Mouse (Mus musculus): ENCODE measurements around the gene Cnot2. TPM values are rescaled to one million over a fixed set of nuclear protein-coding genes. Genes with fewer than 3 reads are reported as not detected.

The Cnot2 gene
- polyA plus RNA-seq, 2 experiments, result 101 to 112 TPM

DNA sequence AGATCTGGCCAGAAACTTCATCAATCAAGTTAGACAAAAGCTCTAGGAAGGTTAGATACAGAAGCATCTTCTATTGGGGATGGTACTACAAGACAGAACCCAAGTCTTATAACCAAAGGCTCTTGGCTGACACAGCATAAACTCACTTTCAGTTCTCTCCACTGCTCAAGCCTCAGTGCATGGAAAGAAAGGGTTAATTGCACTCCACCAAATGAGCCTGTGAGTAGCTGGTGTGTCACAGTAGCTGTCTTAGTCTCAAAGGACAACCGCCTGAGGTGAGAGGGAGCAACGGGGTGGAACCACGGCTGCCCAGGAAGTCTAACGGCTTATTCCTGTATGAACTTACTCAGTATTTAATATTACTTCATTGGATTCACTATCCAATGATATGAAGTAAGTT lies 33.4 kb downstream of the Cnot2 start:
- DNase-seq (ENCODE audit: low spot score), result no peak

GRCm38 (mm10) chr10:116546177-116546576 lies 35.1 kb downstream of the Cnot2 start:
- DNase-seq (ENCODE audit: low spot score) (no peak), ATAC-seq (ENCODE audit: low FRiP score, low read depth) (no peak)
- Histone ChIP-seq H3K9ac (ENCODE audit: low read depth, low read length, severe bottlenecking) (no peak overlapping the region), H3K27ac (replicated peaks; ENCODE audit: low read depth, low read length) (no peak overlapping the region), H3K4me3 (replicated peaks; ENCODE audit: low read length) (no peak overlapping the region), H3K4me2 (replicated peaks; ENCODE audit: low read depth, low read length, severe bottlenecking) (no peak overlapping the region), H3K36me3 (ENCODE audit: control insufficient read depth, insufficient read depth, low read length) (no peaks in the 10 kb centered on the region; the same call in 1 of the 2 replicates), H3K27me3 (ENCODE audit: control insufficient read depth, insufficient read depth, low read length) (no peaks in the 10 kb centered on the region), H3K9me3 (ENCODE audit: control insufficient read depth, low read length) (no peaks in the 10 kb centered on the region), H3K4me1 (ENCODE audit: control insufficient read depth, insufficient read depth, low read length) (peaks cover 2% of the 10 kb centered on the region; the same call in 1 of the 2 replicates)
- WGBS, result 58% methylated on average over 3 of the region's 3 CpGs
- TF ChIP-seq POLR2A (IDR thresholded peaks at IDR 0.05; ENCODE audit: borderline replicate concordance, extremely low read depth, insufficient read depth, insufficient read length), result no peak

More for the DNA sequence above, 33.4 kb downstream of the Cnot2 start:
- WGBS, result 41% methylated on average over 4 of the region's 4 CpGs
- Histone ChIP-seq H3K9me3 (ENCODE audit: control insufficient read depth, low read length) (no peaks in the 10 kb centered on the region), H3K27me3 (ENCODE audit: control insufficient read depth, insufficient read depth, low read length) (no peaks in the 10 kb centered on the region), H3K27ac (replicated peaks; ENCODE audit: low read depth, low read length) (no peak overlapping the region), H3K4me3 (replicated peaks; ENCODE audit: low read length) (no peak overlapping the region), H3K36me3 (ENCODE audit: control insufficient read depth, insufficient read depth, low read length) (no peaks in the 10 kb centered on the region), H3K9ac (ENCODE audit: low read depth, low read length, severe bottlenecking) (no peak overlapping the region), H3K4me1 (ENCODE audit: control insufficient read depth, insufficient read depth, low read length) (peaks cover 2% of the 10 kb centered on the region; the same call in 1 of the 2 replicates), H3K4me2 (replicated peaks; ENCODE audit: low read depth, low read length, severe bottlenecking) (no peak overlapping the region)
- TF ChIP-seq POLR2A (IDR thresholded peaks at IDR 0.05; ENCODE audit: borderline replicate concordance, extremely low read depth, insufficient read depth, insufficient read length), result no peak
- no peak for ATAC-seq (ENCODE audit: low FRiP score, low read depth)

GRCm38 (mm10) chr10:116543061-116543460 lies 38.2 kb downstream of the Cnot2 start:
- DNase-seq (ENCODE audit: low spot score) (no peak), ATAC-seq (ENCODE audit: low FRiP score, low read depth) (no peak)
- no peaks in the 10 kb centered on the region for H3K9me3 ChIP-seq (ENCODE audit: control insufficient read depth, low read length)
- H3K4me2 ChIP-seq (replicated peaks; ENCODE audit: low read depth, low read length, severe bottlenecking), result no peak overlapping the region
- 79% methylated on average over 1 of the region's 1 CpGs for WGBS
- no peak for TF ChIP-seq POLR2A (IDR thresholded peaks at IDR 0.05; ENCODE audit: borderline replicate concordance, extremely low read depth, insufficient read depth, insufficient read length)
- H3K27ac ChIP-seq (replicated peaks; ENCODE audit: low read depth, low read length), result no peak overlapping the region
- no peak overlapping the region for H3K9ac ChIP-seq (ENCODE audit: low read depth, low read length, severe bottlenecking)
- H3K4me3 ChIP-seq (replicated peaks; ENCODE audit: low read length), result no peak overlapping the region
- no peaks in the 10 kb centered on the region; the same call in 1 of the 2 replicates for H3K36me3 ChIP-seq (ENCODE audit: control insufficient read depth, insufficient read depth, low read length)
- H3K27me3 ChIP-seq (ENCODE audit: control insufficient read depth, insufficient read depth, low read length), result no peaks in the 10 kb centered on the region
- no peaks in the 10 kb centered on the region for H3K4me1 ChIP-seq (ENCODE audit: control insufficient read depth, insufficient read depth, low read length)

GRCm38 (mm10) chr10:116540750-116541149 lies 40.6 kb downstream of the Cnot2 start:
- no peak overlapping the region for H3K9ac ChIP-seq (ENCODE audit: low read depth, low read length, severe bottlenecking)
- H3K4me2 ChIP-seq (replicated peaks; ENCODE audit: low read depth, low read length, severe bottlenecking), result no peak overlapping the region
- H3K9me3 ChIP-seq (ENCODE audit: control insufficient read depth, low read length), result no peaks in the 10 kb centered on the region
- no peak for TF ChIP-seq POLR2A (IDR thresholded peaks at IDR 0.05; ENCODE audit: borderline replicate concordance, extremely low read depth, insufficient read depth, insufficient read length)
- H3K4me1 ChIP-seq (ENCODE audit: control insufficient read depth, insufficient read depth, low read length), result 0 out of 2 replicates have a peak, but pooled peaks cover 4% of the 10 kb centered on the region
- no peak overlapping the region for H3K27ac ChIP-seq (replicated peaks; ENCODE audit: low read depth, low read length)
- no peak for DNase-seq (ENCODE audit: low spot score)
- 91% methylated on average over 5 of the region's 5 CpGs for WGBS
- H3K27me3 ChIP-seq (ENCODE audit: control insufficient read depth, insufficient read depth, low read length), result no peaks in the 10 kb centered on the region
- H3K36me3 ChIP-seq (ENCODE audit: control insufficient read depth, insufficient read depth, low read length), result no peaks in the 10 kb centered on the region; the same call in 1 of the 2 replicates
- no peak overlapping the region for H3K4me3 ChIP-seq (replicated peaks; ENCODE audit: low read length)
- ATAC-seq (ENCODE audit: low FRiP score, low read depth), result no peak

- Histone ChIP-seq H3K4me2 (replicated peaks; ENCODE audit: low read depth, low read length, severe bottlenecking) (no peak overlapping the region), H3K4me3 (replicated peaks; ENCODE audit: low read length) (no peak overlapping the region), H3K36me3 (ENCODE audit: control insufficient read depth, insufficient read depth, low read length) (no peaks in the 10 kb centered on the region; the same call in 1 of the 2 replicates), H3K4me1 (ENCODE audit: control insufficient read depth, insufficient read depth, low read length) (peaks cover 10% of the 10 kb centered on the region; the same call in 1 of the 2 replicates), H3K27ac (replicated peaks; ENCODE audit: low read depth, low read length) (no peak overlapping the region), H3K27me3 (ENCODE audit: control insufficient read depth, insufficient read depth, low read length) (no peaks in the 10 kb centered on the region), H3K9me3 (ENCODE audit: control insufficient read depth, low read length) (no peaks in the 10 kb centered on the region), H3K9ac (ENCODE audit: low read depth, low read length, severe bottlenecking) (no peak overlapping the region)
- TF ChIP-seq POLR2A (IDR thresholded peaks at IDR 0.05; ENCODE audit: borderline replicate concordance, extremely low read depth, insufficient read depth, insufficient read length), result no peak
- 87% methylated on average over 3 of the region's 3 CpGs for WGBS
- no peak for ATAC-seq (ENCODE audit: low FRiP score, low read depth)
- no peak for DNase-seq (ENCODE audit: low spot score)
These were observed 43.8 kb downstream of the Cnot2 start for GRCm38 (mm10) chr10:116537495-116537894.
